Mouse (Mus musculus): ENCODE data around the gene Plekhm2. TPM values are rescaled to one million over a fixed set of nuclear protein-coding genes. Genes with fewer than 3 reads are reported as not detected.

Plekhm2 gene
- polyA plus RNA-seq, 1 experiment from 2014 or later, result 1.1 TPM

GRCm38 (mm10) chr4:141685499-141685898, 20.8 kb upstream of the Plekhm2 start, which contains the start of gene Rsc1a1:
Gene Rsc1a1 (minus strand): TSS chr4:141685599.
- Histone ChIP-seq H3K27ac (replicated peaks) (no peak within 1 kb of the TSS), H3K9me3 (replicated peaks) (no peaks in the 10 kb centered on the region), H3K9ac (no peak within 1 kb of the TSS), H3K4me3 (replicated peaks) (no peak within 1 kb of the TSS), H3K36me3 (replicated peaks) (peaks cover 89% of the 10 kb centered on the region), H3K27me3 (no peaks in the 10 kb centered on the region), H3K4me1 (replicated peaks) (peaks cover 4% of the 10 kb centered on the region; the same call in 1 of the 2 replicates), H3K4me2 (no peak within 1 kb of the TSS)
- ATAC-seq (ENCODE audit: insufficient read depth), result no peak
- WGBS (ENCODE audit: insufficient replicate concordance), result 93% methylated on average over 6 of the region's 6 CpGs

- Histone ChIP-seq H3K27me3 (no peaks in the 10 kb centered on the region), H3K9me3 (replicated peaks) (no peaks in the 10 kb centered on the region), H3K36me3 (replicated peaks) (peaks cover 66% of the 10 kb centered on the region), H3K4me1 (replicated peaks) (peaks cover 12% of the 10 kb centered on the region), H3K4me2 (no peak overlapping the region), H3K4me3 (replicated peaks) (no peak overlapping the region), H3K9ac (no peak overlapping the region), H3K27ac (replicated peaks) (no peak overlapping the region)
- 80% methylated on average over 12 of the region's 12 CpGs for WGBS (ENCODE audit: insufficient replicate concordance)
- ATAC-seq (ENCODE audit: insufficient read depth), result no peak
These were observed 18.1 kb upstream of the Plekhm2 start for GRCm38 (mm10) chr4:141682706-141683230.

- no peak for ATAC-seq (ENCODE audit: insufficient read depth)
- Histone ChIP-seq H3K4me1 (replicated peaks) (peaks cover 12% of the 10 kb centered on the region), H3K9me3 (replicated peaks) (no peaks in the 10 kb centered on the region), H3K36me3 (replicated peaks) (peaks cover 59% of the 10 kb centered on the region), H3K4me3 (replicated peaks) (no peak overlapping the region), H3K4me2 (no peak overlapping the region), H3K9ac (no peak overlapping the region), H3K27ac (replicated peaks) (no peak overlapping the region), H3K27me3 (no peaks in the 10 kb centered on the region)
- WGBS (ENCODE audit: insufficient replicate concordance), result 67% methylated on average over 7 of the region's 7 CpGs
These were observed 17.1 kb upstream of the Plekhm2 start for GRCm38 (mm10) chr4:141681767-141682166.

GRCm38 (mm10) chr4:141680892-141681291, 16.2 kb upstream of the Plekhm2 start:
- Histone ChIP-seq H3K9me3 (replicated peaks) (no peaks in the 10 kb centered on the region), H3K27ac (replicated peaks) (no peak overlapping the region), H3K4me2 (no peak overlapping the region), H3K4me1 (replicated peaks) (peaks cover 12% of the 10 kb centered on the region), H3K27me3 (no peaks in the 10 kb centered on the region), H3K9ac (no peak overlapping the region), H3K36me3 (replicated peaks) (peaks cover 50% of the 10 kb centered on the region), H3K4me3 (replicated peaks) (no peak overlapping the region)
- ATAC-seq (ENCODE audit: insufficient read depth), result no peak
- 76% methylated on average over 12 of the region's 12 CpGs for WGBS (ENCODE audit: insufficient replicate concordance)

GRCm38 (mm10) chr4:141679016-141679415, 14.3 kb upstream of the Plekhm2 start:
- peaks cover 12% of the 10 kb centered on the region for H3K4me1 ChIP-seq (replicated peaks)
- H3K4me2 ChIP-seq, result no peak overlapping the region
- H3K4me3 ChIP-seq (replicated peaks), result no peak overlapping the region
- H3K27ac ChIP-seq (replicated peaks), result no peak overlapping the region
- no peak overlapping the region for H3K9ac ChIP-seq
- H3K27me3 ChIP-seq, result no peaks in the 10 kb centered on the region
- H3K36me3 ChIP-seq (replicated peaks), result peaks cover 31% of the 10 kb centered on the region
- 88% methylated on average over 2 of the region's 2 CpGs for WGBS (ENCODE audit: insufficient replicate concordance)
- no peak for ATAC-seq (ENCODE audit: insufficient read depth)
- no peaks in the 10 kb centered on the region for H3K9me3 ChIP-seq (replicated peaks)

- no peak overlapping the region for H3K4me3 ChIP-seq (replicated peaks)
- H3K4me2 ChIP-seq, result no peak overlapping the region
- ATAC-seq (ENCODE audit: insufficient read depth), result 0 out of 2 replicates have a peak, but pooled peaks have one; percentile 13
These were observed 11.8 kb upstream of the Plekhm2 start for GRCm38 (mm10) chr4:141676462-141676979.

GRCm38 (mm10) chr4:141672325-141672724, 7.6 kb upstream of the Plekhm2 start:
- Histone ChIP-seq H3K4me1 (replicated peaks) (peaks cover 6% of the 10 kb centered on the region), H3K4me3 (replicated peaks) (no peak overlapping the region), H3K27ac (replicated peaks) (no peak overlapping the region), H3K4me2 (no peak overlapping the region), H3K27me3 (no peaks in the 10 kb centered on the region), H3K9ac (no peak overlapping the region), H3K9me3 (replicated peaks) (no peaks in the 10 kb centered on the region), H3K36me3 (replicated peaks) (no peaks in the 10 kb centered on the region)
- 58% methylated on average over 13 of the region's 13 CpGs for WGBS (ENCODE audit: insufficient replicate concordance)
- no peak for ATAC-seq (ENCODE audit: insufficient read depth)

More at GRCm38 (mm10) chr4:141676462-141676979, 11.8 kb upstream of the Plekhm2 start:
- Histone ChIP-seq H3K27me3 (no peaks in the 10 kb centered on the region), H3K36me3 (replicated peaks) (peaks cover 9% of the 10 kb centered on the region), H3K4me1 (replicated peaks) (peaks cover 8% of the 10 kb centered on the region), H3K9ac (no peak overlapping the region), H3K9me3 (replicated peaks) (no peaks in the 10 kb centered on the region), H3K27ac (replicated peaks) (no peak overlapping the region)
- 51% methylated on average over 5 of the region's 5 CpGs for WGBS (ENCODE audit: insufficient replicate concordance)

GRCm38 (mm10) chr4:141671389-141671788, 6.7 kb upstream of the Plekhm2 start:
- no peak overlapping the region for H3K27ac ChIP-seq (replicated peaks)
- H3K4me2 ChIP-seq, result no peak overlapping the region
- no peak for ATAC-seq (ENCODE audit: insufficient read depth)
- no peaks in the 10 kb centered on the region for H3K36me3 ChIP-seq (replicated peaks)
- H3K4me1 ChIP-seq (replicated peaks), result peaks cover 6% of the 10 kb centered on the region
- H3K9me3 ChIP-seq (replicated peaks), result no peaks in the 10 kb centered on the region
- H3K27me3 ChIP-seq, result no peaks in the 10 kb centered on the region
- no peak overlapping the region for H3K4me3 ChIP-seq (replicated peaks)
- 72% methylated on average over 4 of the region's 4 CpGs for WGBS (ENCODE audit: insufficient replicate concordance)
- H3K9ac ChIP-seq, result no peak overlapping the region

GRCm38 (mm10) chr4:141669898-141670712, 5.4 kb upstream of the Plekhm2 start:
- Histone ChIP-seq H3K36me3 (replicated peaks) (no peaks in the 10 kb centered on the region), H3K4me3 (replicated peaks) (no peak overlapping the region)

GRCm38 (mm10) chr4:141664011-141664745, 521 bp downstream of the Plekhm2 start:
- H3K4me3 ChIP-seq (replicated peaks), result peak overlapping the region; percentile 78
- H3K9ac ChIP-seq, result peak overlapping the region; percentile 88
- H3K27ac ChIP-seq (replicated peaks), result peak overlapping the region; percentile 21
- peak overlapping the region; percentile 97 for H3K4me2 ChIP-seq
- H3K27me3 ChIP-seq, result 0 out of 2 replicates have a peak, but pooled peaks cover 5% of the 10 kb centered on the region
- H3K36me3 ChIP-seq (replicated peaks), result 0 out of 2 replicates have a peak, but pooled peaks cover 14% of the 10 kb centered on the region
- 2% methylated on average over 49 of the region's 60 CpGs for WGBS (ENCODE audit: insufficient replicate concordance)
- H3K4me1 ChIP-seq (replicated peaks), result peaks cover 27% of the 10 kb centered on the region
- peak; percentile 83 for ATAC-seq (ENCODE audit: insufficient read depth)
- no peaks in the 10 kb centered on the region for H3K9me3 ChIP-seq (replicated peaks)

More at GRCm38 (mm10) chr4:141669898-141670712, 5.4 kb upstream of the Plekhm2 start:
- Histone ChIP-seq H3K4me2 (no peak overlapping the region), H3K27me3 (0 out of 2 replicates have a peak, but pooled peaks cover 1% of the 10 kb centered on the region), H3K9ac (no peak overlapping the region), H3K9me3 (replicated peaks) (no peaks in the 10 kb centered on the region), H3K4me1 (replicated peaks) (peaks cover 6% of the 10 kb centered on the region; the same call in 1 of the 2 replicates), H3K27ac (replicated peaks) (no peak overlapping the region)
- WGBS (ENCODE audit: insufficient replicate concordance), result 59% methylated on average over 18 of the region's 18 CpGs
- ATAC-seq (ENCODE audit: insufficient read depth), result no peak

Data from liver, embryonic 15.5 days (tissue).